Mouse (Mus musculus) B cell, adult 2 months (primary cell): Measurements from ENCODE around the gene Sirt6.
"Not testable (repeated sequence)": the region's sequence is repeated elsewhere in the genome, so short reads cannot be mapped to it uniquely, and the experiment has no call there.

ENCODE experiments used
- DNase-seq, 2 experiments: peaks; one replicate each; pipeline ENCODE4 v3.0.0; 2022

Sirt6 gene

GRCm38 (mm10) chr10:81626994-81627835 lies at the start of gene Sirt6:
Gene Sirt6, minus strand, starts transcription at chr10:81627797.
- peak; percentile 88 for DNase-seq

- no peak for DNase-seq
These were observed 28.6 kb upstream of the Sirt6 start for GRCm38 (mm10) chr10:81656174-81656573.

- DNase-seq: peak in 1 of 2 experiments; percentile 0
These were observed 27.6 kb upstream of the Sirt6 start for GRCm38 (mm10) chr10:81655178-81655577.

GRCm38 (mm10) chr10:81648803-81649775 lies 21.5 kb upstream of the Sirt6 start, which contains the start of gene Gm10778:
Gene Gm10778, plus strand, starts transcription at chr10:81649059.
- peak; percentile 84 to 85 for DNase-seq

GRCm38 (mm10) chr10:81646015-81646555 lies 18.5 kb upstream of the Sirt6 start:
- no peak for DNase-seq

GRCm38 (mm10) chr10:81645391-81645790 lies 17.8 kb upstream of the Sirt6 start:
- no peak for DNase-seq

- no peak for DNase-seq
These were observed 17.1 kb upstream of the Sirt6 start for GRCm38 (mm10) chr10:81644716-81645115.

GRCm38 (mm10) chr10:81644162-81644561 lies 16.6 kb upstream of the Sirt6 start:
- DNase-seq: no peak

- DNase-seq: peak; percentile 92 to 94
These were observed 16.0 kb upstream of the Sirt6 start for GRCm38 (mm10) chr10:81643449-81644055.

GRCm38 (mm10) chr10:81642648-81643448 lies 15.3 kb upstream of the Sirt6 start:
- no peak for DNase-seq

GRCm38 (mm10) chr10:81641978-81642647 lies 14.5 kb upstream of the Sirt6 start:
- no peak for DNase-seq

- no peak for DNase-seq
These were observed 14.0 kb upstream of the Sirt6 start for GRCm38 (mm10) chr10:81641566-81641965.

GRCm38 (mm10) chr10:81640825-81641224 lies 13.2 kb upstream of the Sirt6 start:
- DNase-seq: not testable (repeated sequence)

- no peak for DNase-seq
These were observed 10.5 kb upstream of the Sirt6 start for GRCm38 (mm10) chr10:81638101-81638500.

GRCm38 (mm10) chr10:81636338-81636737 lies 8.7 kb upstream of the Sirt6 start:
- no peak for DNase-seq

- peak; percentile 86 to 87 for DNase-seq
These were observed 5.9 kb upstream of the Sirt6 start for GRCm38 (mm10) chr10:81633253-81634099.

- no peak for DNase-seq
These were observed 793 bp upstream of the Sirt6 start, which contains the start of gene Ankrd24 for GRCm38 (mm10) chr10:81628390-81628789. Gene Ankrd24, plus strand, starts transcription at chr10:81628540.

- no peak for DNase-seq
These were observed 231 bp upstream of the Sirt6 start for GRCm38 (mm10) chr10:81627836-81628220.

- no peak for DNase-seq
These were observed 1.2 kb downstream of the Sirt6 start for GRCm38 (mm10) chr10:81626101-81626993.
